Mouse (Mus musculus) ovary, postnatal 36 days (tissue): ENCODE measurements around the gene B3gnt7.
"Not testable (repeated sequence)": the region's sequence is repeated elsewhere in the genome, so short reads cannot be mapped to it uniquely, and the experiment has no call there.

Experiments used
- DNase-seq: peaks from one replicate; pipeline ENCODE4 v3.0.0; 2022; ENCODE audit warnings: low spot score, mixed read lengths

B3gnt7 gene

GRCm38 (mm10) chr1:86301221-86302091 is 1.2 kb upstream of the B3gnt7 start:
- DNase-seq, result no peak

- peak; percentile 78 for DNase-seq
Measured at GRCm38 (mm10) chr1:86303063-86303872, 636 bp downstream of the B3gnt7 start.

GRCm38 (mm10) chr1:86303873-86304250 is 1.2 kb downstream of the B3gnt7 start:
- no peak for DNase-seq

GRCm38 (mm10) chr1:86306686-86307085 is 4.1 kb downstream of the B3gnt7 start:
- DNase-seq, result no peak

GRCm38 (mm10) chr1:86307177-86307762 is 4.6 kb downstream of the B3gnt7 start:
- no peak for DNase-seq

GRCm38 (mm10) chr1:86307871-86308641 is 5.4 kb downstream of the B3gnt7 start:
- DNase-seq, result no peak

- DNase-seq, result no peak
Measured at GRCm38 (mm10) chr1:86309270-86309833, 6.7 kb downstream of the B3gnt7 start.

GRCm38 (mm10) chr1:86310536-86311310 is 8.1 kb downstream of the B3gnt7 start:
- DNase-seq, result no peak

GRCm38 (mm10) chr1:86311467-86312005 is 8.9 kb downstream of the B3gnt7 start:
- no peak for DNase-seq

GRCm38 (mm10) chr1:86312269-86312668 is 9.6 kb downstream of the B3gnt7 start:
- no peak for DNase-seq

- DNase-seq, result no peak
Measured at GRCm38 (mm10) chr1:86313096-86313771, 10.6 kb downstream of the B3gnt7 start.

GRCm38 (mm10) chr1:86313772-86314125 is 11.1 kb downstream of the B3gnt7 start:
- no peak for DNase-seq

- no peak for DNase-seq
Measured at GRCm38 (mm10) chr1:86320822-86321413, 18.3 kb downstream of the B3gnt7 start.

- DNase-seq, result no peak
Measured at GRCm38 (mm10) chr1:86336330-86336729, 33.7 kb downstream of the B3gnt7 start.

- peak; percentile 41 for DNase-seq
Measured at GRCm38 (mm10) chr1:86339156-86339812, 36.7 kb downstream of the B3gnt7 start.

- not testable (repeated sequence) for DNase-seq
Measured at GRCm38 (mm10) chr1:86341096-86341495, 38.5 kb downstream of the B3gnt7 start.

GRCm38 (mm10) chr1:86342371-86342770 is 39.7 kb downstream of the B3gnt7 start:
- DNase-seq, result no peak

GRCm38 (mm10) chr1:86343087-86343645 is 40.5 kb downstream of the B3gnt7 start:
- no peak for DNase-seq
